Mouse (Mus musculus): ENCODE measurements at regions not wholly inside any gene's neighbourhood (a gene's known extent, or its start where the extent isn't known, plus 50 kb on each side); places are given as distances from the start of the nearest gene placed in this dataset.

DNA sequence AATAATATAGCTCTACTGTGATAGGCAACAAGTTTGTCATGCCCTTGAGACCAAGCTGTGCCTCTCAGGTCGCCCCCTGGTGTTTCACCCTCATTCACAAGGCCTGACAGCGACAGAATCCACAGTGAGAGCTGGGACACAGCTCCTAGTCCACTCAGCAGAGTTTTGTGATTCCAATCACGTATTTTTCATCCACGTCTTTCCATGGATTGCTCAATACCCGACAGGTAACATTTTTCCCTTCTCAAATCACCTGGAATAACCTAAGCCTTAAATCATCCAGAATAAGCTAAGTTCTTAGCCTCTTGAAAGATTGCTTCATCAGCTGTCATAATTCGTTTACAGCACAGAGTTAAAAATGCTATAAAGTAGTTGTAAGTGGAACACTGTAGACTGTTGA lies 211.3 kb downstream of the Ccdc91 start:
- no peak for DNase-seq

DNA sequence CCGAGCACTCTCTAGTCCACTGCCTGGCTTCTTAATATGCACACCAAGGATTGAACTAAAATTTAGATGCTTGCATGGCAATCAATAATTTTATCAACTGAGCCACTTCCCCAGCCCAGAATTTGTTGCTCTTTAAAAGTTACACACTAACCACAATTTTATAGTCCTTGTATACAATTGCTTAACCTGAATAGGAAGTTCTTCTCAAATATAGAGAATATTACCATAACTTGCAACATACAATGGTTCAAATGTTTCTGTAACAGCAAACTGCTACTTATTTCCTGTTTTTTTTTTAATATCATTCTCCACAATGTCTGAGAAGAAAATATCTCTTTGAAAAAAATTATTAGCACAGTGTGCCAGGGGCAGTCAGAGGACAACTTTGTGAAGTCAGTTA lies 222.6 kb downstream of the Ccdc91 start:
- DNase-seq, result no peak

DNA sequence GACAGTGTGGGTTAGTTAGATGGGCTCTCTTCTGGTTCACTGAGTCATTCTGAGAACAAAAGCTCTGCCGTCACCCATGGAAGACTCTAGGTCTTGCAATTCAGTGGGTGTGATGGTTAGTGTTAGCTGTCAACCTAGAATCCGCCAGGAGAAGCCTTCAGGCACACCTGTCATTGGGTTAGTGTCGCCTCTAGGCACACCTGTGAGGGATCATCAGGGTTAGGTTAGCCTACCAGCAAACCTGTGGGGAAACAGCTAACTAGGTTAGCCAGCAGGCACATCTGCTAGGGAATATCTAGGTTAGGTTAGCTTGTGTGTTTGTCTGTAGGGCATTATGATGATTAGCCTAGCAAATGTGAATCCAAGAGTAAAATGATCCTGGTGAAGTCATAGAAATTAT lies 223.8 kb downstream of the Ccdc91 start:
- no peak for DNase-seq

DNA sequence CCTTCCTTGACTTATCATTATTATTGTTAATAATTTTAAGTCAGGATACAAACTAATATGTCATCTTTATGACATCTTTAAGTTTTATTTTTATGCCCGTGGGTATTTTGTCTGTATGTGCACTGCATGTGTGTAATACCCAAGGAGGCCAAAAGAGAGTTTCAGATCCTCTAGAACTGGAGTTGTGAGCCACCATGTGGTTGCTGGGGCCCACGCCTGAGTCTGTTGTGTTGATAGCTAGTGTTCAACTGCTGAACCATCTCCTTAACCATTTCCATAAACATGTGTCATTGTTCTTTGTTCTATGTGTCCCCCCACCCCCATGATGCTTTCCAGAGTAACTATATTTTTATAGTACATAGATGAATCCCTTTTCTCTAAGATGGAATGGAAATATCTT lies 225.0 kb downstream of the Ccdc91 start:
- DNase-seq, result no peak

DNA sequence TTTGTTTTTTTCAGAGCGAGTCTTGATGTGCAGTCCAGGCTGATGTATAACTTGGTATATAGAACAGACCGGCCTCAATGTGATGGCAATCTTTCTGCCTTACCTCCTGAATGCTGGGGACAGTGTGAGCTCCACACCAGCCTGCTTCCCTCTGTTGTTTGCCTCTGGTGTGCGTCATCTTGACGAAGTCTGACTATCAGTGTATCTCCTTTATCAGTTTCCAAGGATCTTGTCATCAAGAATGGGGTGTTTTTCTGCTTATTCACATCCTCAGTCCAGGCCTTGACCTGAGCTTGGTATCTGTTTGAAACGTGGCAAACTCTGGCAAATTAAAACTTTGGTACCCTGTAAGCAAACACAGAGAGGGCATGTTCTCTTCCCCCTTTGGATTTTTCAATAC lies 226.3 kb downstream of the Ccdc91 start:
- DNase-seq, result no peak

DNA sequence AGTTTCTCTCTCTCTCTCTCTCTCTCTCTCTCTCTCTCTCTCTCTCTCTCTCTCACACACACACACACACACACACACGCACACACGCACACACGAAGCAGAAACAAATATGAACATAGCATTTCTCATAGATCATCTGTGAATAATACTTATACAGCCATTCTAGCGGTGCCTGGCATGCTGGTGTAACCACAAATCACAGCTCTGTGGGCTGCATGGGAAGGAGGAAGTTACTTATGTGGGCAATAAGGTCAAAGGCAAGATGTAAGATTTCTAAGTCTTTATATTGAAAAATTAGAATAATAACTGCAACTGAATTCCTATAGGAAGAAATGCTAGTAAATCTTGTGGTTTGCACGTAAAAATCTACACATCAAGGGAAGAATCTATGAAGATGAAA lies 228.7 kb downstream of the Ccdc91 start:
- DNase-seq, result no peak

DNA sequence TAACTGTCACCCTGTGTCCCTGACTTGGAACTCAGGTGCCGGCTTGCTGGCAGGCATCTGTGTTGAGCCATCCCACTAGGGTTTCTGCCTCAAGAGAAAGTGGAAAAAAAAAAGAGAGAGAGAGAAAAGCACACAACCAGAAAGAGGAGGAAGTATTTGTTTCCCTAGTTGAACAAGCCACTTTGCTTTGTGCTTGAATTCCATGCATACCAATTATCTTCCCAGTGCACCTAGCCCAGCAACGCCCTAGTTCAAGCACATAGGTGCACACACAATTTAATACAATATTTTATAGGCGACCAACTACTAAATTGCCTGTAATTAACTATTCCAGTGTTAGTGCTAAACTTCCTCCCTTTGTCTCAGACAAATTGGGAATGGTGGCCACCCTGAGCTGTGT lies 230.3 kb downstream of the Ccdc91 start:
- no peak for DNase-seq

DNA sequence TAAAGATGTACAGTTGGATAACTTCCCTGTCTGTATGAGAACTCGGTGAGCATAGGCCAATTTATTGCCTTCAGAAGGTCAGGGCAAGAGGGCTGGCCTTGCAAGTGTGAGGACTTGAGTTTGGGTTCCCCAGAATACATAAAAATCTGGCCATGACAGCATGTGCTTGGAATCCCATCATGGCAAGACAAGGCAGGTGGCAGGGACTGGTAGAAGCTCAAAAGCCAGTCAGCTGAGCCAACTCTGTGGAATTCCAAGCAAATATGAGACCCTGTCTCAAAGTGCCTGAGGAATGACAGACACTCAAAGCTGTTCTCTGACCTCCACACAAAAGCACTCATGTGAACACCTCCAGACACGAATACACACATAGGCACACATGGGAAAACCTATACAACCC lies 231.1 kb downstream of the Ccdc91 start:
- DNase-seq, result no peak

DNA sequence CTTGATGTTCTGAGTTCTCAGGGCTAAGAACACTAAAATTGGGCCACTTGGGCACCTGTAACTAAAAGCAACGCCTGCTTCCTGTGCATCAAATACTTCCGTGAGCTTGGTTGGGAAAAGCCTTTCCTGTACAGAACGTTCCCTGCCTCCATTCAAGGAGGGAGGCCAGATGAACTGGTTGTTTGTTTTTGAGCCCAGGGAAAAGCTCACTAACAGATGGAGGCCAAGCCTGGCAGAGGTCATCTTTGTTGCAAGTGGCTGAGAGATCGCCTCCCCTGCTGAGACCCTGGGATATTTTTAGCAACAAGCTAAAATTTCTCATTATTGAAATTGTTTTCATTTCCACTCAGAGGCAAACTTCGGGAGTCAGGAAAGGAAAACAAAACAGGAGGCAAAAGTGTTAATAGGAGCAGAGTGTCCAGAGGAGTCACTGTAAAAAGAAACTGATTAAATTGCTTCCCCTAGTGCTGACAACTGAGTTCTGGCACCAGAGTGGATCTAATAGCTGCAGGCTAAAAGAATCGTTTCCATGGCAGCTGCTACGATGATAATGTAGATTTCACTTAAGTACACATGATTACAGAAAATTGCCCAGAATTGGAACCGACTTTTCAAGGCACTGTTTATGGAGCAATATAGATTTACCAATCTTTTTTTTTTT lies 242.6 kb downstream of the Ccdc91 start:
- peak; percentile 30 for DNase-seq

DNA sequence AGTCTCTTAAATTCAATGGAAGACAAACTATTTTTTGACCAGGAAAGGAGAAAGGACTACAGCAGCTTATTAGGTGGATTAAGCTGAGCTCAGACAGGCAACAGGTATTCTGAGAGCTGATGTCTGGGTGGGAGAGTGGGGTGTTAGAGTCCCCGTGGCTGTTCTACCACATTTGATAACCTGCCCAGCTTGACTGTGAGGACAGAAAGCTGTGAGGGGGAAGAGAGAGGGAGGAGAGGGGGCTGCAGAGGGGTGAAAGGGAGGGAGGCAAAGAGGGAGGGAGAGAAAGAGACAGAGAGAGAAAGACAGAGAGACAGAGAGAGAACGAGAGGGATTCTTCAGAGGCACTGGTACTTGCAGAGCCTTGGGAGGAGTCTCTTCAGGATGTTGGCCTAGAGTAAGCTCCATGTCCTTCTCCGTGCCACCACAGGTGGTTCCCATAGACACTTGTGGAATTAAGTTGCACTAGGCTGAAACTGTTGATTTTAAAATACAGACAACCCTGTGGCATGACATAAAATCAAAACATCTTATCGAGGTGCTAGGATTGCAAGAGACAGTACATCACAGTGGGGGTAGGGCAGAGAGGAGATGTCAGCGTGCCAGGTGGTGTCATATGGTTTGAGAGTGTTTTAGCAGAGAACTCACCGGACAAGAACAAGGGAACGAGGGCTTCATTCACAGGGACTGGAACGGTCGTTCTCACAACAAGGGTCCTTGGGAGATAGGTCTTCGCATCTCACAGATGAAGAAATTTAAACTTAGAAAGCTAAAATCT lies 243.3 kb downstream of the Ccdc91 start:
- no peak for DNase-seq

DNA sequence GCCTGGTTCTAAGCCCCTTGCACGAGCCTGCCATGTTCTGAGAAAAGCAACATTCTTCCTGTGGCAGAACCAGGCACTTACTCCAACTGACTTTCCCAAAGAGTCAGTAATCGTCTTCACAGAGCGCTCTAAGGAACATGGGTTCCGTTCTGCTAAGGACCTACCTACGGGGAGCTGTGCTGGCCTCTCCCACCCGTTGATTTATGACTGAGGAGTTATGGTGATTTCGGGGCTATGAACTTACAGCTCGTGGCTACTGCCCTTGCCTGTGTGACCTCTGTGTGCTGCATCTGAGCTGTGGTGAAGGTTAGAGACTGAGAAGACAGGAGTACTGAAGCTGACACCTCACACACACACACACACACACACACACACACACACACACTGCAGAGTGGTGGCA lies 243.9 kb downstream of the Ccdc91 start:
- no peak for DNase-seq

DNA sequence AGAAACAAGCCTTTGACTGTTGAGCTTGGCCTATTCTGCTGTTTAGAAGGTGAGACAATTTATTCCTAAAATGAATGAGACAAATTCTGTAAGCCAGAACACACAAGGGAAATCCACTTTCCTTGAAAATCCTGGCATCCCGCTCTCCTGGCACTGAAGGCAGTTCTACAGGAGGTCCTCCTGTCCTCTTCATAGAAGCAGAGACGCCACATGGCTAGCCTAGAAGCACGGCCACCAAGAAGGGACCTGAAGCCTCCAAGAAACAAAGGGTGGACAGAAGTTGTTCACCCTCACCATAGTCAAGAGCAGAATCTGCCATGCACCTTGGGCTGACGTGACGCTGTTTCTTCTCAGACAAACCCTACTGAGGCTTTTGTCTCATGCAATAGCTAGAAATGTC lies 247.7 kb downstream of the Ccdc91 start:
- no peak for DNase-seq

DNA sequence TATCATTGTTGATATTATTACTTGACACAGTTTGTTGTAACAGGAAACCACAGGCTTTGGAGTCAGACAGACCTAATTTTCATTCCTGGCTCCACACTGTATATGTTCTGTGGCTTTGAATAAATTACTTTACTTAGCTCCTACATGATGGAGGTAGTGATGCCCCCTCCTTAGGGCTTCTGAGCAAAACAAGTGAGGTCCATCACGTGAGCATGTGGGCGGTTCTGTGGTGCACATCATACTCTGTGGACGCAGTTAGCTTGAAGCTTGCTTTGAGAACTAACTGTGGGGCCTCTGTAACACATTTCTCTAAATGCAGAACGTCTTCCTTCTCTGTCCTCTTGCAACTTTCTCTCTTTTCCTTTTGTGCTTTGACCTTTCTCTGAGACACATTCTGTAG lies 251.4 kb downstream of the Ccdc91 start:
- DNase-seq, result no peak

DNA sequence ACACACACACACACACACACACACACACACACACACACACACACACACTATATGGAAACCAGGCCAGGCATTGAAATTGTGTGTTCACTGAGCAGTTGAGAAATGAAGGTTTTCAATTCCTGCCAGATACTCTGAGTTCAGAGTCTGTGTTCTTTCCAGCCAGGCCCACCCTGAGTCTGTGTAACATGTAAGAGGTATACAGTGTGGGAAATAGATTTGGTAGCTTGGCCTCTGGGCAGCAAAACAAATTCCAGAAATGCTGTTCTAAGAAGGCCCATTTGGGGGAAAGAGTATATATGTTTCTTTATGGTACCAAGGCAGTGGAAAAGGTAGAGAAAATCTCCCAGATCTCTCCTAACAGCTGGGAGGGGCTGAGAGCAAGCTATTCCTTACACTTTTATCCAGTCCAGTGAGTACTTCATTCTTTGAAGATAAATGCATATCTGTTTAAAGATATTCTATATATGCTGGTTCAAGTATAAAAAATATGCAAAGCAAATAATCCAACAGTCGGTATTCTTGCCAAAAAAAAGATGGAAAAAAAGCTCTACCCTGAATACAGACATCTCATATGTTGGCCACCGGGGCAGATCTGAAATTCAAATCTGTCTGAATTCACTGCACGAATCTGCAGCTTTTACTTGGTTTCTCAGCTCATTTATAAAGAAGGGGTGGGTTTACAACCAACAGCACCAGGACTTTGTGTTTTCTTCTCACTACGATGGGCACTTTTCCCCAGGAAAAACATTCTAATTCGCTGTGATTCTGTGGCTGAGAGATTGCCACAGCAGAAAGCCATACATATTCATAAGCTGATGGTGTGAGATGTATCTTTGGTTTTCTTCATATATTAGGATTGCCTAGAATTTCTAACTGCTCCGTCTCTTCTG lies 252.3 kb downstream of the Ccdc91 start:
- DNase-seq, result peak; percentile 25

DNA sequence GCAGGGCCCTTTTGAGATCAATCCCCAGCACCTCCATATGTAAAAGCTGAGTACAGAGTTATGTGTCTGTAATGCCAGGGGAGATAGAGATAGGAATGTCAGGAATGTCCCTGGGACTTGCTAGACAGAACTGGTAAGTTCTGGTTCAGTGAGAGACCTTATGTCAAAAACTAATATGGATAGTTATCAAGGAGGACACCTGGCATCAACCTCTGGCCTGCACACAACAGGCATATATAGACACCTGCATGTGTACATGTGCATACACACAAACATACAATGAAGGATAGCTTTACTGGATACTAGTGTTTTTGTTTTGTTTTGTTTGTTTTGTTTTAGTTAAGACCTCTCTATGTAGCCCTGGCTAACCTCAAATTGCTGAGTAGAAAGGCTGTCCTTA lies 254.1 kb downstream of the Ccdc91 start:
- no peak for DNase-seq

DNA sequence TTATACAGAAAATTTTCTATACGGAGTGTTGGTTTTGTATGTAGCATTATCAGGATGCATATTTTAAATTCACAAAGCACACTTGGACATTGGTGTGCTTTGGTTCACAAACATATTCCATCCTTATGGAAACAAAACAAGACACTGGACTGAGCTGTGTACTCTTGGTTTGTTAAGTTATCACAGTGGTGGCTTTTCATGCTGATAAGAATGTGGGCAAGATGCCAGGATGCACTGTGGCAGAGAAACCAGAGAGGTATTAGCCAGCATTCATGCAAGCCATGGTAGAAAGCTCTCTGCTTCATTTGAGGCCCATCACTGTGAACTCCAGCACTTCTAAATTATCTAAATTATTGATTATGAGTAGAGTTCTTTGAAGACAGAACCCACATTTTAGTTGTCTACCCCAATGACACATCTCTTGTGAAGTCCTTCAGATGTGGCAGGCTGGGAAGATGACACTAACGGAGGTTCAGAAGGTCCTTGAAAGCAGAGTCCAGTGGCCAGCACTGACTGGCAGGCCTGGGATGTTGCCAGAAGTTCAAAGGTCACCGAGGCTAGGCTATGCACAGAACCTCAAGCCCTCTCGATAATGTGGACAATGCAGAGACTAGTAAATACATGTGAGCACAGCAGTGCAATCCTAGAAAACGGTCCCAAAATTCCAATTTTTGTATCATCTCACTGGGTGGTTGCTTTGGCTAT lies 263.1 kb downstream of the Ccdc91 start:
- DNase-seq, result no peak

DNA sequence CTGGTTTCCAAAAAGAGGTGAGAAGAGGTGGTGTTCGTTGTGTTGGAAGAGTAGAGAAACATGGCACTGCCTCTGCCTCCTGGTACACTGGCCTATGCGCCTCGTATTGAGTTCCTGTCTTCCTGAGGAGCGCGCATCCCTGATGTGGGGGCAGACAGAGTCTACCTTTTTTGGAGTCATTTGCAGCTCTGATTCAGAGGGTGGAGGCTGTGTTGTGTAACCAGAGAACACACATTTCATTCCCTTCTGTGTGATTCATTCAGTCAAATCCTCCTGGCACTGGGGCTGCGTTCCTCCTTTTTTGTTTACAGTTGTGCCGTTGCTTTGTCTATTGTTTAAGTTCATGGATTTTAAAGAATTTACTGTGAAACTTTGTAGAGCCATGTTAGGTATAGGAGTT lies 265.8 kb downstream of the Ccdc91 start:
- DNase-seq, result peak; percentile 56

DNA sequence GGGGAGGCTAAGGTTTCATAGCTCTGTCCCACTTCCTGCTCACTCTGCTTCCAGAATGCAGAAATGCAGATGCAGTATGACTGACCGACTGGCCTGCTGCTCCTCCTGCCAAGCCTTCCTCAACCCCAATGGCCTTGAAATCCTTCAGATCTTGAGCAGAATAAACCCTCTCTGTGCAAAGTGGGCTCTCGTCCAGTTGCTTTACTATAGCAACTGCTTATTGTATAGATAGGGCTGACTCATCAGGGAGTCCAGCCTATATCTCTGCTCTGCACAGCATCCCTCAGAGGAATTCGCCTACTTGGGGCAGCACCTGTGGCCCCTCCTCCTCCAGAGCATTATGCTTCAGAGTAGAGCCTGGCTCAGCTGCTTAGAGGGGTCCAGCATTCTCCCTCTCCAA lies 268.5 kb downstream of the Ccdc91 start:
- DNase-seq, result no peak

DNA sequence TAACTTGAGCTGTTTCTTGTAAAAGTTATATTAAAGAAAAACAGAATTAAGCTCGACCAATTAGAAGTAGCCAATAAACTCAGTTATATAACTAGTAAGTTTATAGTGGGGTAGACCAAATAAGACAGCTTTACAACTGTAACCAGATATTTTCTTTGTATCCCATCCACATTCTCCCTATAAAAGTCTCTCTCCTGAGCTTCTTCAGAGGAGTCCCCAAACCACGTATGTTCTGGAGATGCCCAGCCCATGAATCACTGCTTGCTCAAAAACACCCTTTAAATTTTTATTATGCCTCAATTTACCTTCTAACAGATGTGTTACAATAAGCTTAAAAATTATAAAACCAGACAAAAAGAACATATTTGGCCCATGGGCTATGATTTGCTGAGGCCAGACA lies 270.1 kb downstream of the Ccdc91 start:
- no peak for DNase-seq

DNA sequence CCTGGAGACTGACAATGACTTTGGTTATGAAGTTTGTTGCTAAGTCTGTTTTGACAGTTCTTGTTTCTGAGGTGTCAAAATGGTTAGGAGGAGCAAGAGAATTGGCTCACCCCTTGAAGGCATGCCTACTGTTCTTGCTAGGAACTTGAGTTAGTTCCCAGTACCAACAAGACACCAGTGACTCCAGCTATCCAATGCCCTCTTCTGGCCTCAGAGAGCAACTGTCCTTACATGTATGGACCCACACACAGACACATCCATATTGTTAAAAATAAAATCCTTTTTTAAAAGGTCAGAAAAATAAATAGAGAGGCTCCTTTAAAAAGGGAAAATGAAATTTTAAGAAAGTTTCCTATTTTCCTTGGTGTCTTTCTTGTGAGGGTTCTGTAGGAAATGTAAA lies 272.3 kb downstream of the Ccdc91 start:
- DNase-seq, result no peak

DNA sequence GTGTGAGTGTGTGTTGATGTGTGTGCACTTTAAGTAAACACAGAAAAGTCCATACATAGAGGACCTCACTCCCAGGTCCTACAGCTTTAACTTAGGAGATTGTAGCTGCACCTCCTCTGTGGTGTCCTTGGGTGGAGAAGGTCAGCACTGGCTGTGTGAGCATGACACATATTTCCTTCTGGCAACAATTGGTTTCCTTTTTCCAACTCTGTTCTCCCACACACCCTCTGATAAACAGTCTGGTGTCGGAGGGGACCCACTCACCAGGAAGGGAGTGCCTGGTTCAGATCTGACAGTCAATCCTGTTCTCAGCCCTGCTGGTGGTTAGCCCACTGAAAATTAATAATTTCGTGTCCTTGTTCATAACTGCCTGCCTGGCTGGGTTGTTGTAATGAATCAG lies 276.7 kb downstream of the Ccdc91 start:
- no peak for DNase-seq

DNA sequence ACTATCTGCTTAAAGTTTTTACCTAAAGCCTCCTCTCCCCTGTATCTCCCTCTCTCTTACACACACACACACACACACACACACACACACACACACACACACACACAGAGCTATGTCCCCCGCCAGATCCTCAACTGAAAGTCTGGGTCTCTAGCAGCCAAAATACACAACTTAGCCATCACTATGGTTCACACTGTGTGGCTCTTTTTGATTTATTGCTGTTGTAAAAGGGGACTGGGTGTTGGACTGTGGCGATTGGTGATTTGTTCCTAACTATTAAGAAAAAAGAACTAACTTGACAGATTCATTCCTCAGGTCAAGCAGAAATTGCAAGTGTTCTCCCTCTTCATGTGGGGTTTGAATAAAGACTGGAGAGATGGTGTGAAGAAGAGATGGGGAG lies 278.2 kb downstream of the Ccdc91 start:
- no peak for DNase-seq

Measured in layer of hippocampus, adult 9-11 months (tissue).